Mouse (Mus musculus): Measurements from ENCODE around the gene B3galt4. TPM values are rescaled to one million over a fixed set of nuclear protein-coding genes. Genes with fewer than 3 reads are reported as not detected.
"Not testable (repeated sequence)": the region's sequence is repeated elsewhere in the genome, so short reads cannot be mapped to it uniquely, and the experiment has no call there.

The B3galt4 gene
- total RNA-seq, 1 experiment = 10.3 TPM

DNA sequence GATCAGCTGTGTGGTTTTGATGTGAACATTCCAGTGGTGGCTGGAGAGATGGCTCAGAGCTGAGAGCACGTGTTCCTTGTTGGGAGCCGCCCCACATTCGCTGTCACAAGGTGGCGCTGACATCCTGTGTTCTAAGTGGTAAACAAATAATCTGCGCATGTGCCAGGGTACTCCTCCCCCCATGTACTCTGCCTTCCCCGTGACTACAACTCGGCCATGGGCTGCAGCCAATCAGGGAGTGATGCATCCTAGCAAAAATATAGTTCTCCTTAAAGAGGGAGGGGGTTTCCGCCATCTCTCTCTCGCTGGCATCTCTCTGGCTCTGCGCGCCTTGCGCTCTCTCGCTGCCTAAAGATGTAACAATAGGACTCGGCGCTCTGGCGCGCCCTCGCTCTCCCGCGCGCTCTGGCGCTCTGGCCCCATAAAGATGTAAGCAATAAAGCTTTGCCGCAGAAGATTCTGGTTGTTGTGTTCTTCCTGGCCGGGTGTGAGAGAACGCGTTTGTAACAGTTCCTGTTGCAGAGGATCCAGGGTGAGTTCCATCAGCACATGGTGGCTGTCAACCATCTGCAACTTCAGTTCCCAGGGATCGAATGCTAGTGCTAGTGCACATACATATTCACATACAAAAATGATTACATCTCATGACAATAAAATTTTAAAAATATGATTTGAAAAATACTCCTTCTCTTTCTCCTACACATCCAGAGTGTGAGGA is 30.1 kb upstream of the B3galt4 start:
- H3K27ac ChIP-seq (ENCODE audit: insufficient read depth, low read depth, low read length, poor library complexity, severe bottlenecking) = peak overlapping the region; percentile 64

DNA sequence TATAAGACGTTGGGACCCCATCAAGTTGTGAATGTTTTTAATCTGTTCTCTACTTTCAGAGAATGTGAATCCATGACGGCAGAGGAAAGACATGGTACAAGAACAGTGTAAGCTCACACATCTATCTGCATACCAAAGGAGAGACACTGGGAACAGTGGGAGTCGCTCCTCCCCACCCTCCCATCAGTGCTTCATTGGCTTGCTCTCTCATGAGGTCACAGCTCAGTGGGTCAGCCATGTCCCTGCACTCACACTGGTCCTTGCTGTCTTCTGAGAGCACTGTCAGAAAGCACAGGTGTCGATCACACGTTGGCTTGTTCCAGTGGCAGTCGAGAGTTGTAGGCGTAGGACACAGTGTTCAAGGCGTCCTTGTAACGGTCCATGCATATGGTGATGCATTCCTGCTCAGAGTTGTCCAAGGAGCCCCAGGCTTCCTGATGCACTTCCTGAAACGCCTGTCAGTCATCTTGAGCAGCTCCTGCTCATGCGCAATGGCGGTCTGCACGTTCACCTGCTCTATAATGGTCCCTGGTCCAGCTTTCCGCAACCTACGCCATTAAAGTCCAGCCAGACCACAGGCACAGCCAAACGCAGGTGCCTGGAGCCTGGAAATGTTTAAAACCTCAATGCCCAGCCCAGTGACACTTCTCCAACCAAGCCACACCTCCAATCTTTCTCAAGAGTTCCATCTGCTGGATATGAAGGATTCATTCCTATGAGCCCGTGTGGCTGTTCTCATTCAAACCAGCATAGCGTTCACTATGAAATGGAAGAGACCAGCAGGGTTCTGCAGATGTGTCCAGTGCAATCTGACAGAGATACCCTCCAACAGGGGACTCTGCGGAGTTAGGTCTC is 29.1 kb upstream of the B3galt4 start:
- Histone ChIP-seq H3K9me3 (ENCODE audit: control insufficient read depth, insufficient read depth, low read depth, low read length) (no peaks in the 10 kb centered on the region), H3K36me3 (ENCODE audit: control insufficient read depth, insufficient read depth, low read length, poor library complexity, severe bottlenecking) (no peaks in the 10 kb centered on the region; the same call in 1 of the 2 replicates), H3K4me1 (ENCODE audit: control insufficient read depth in 2 of 2, insufficient read depth in 2 of 2, low read length in 2 of 2, poor library complexity in 1 of 2) (peaks cover 5 to 13% of the 10 kb centered on the region in 2 experiments; a peak in 3 of 4 replicates), H3K9ac (ENCODE audit: insufficient read depth, low read depth, low read length, poor library complexity, severe bottlenecking) (peak overlapping the region; percentile 27; the same call in 1 of the 2 replicates), H3K27ac (ENCODE audit: insufficient read depth, low read depth, low read length, poor library complexity, severe bottlenecking) (peak overlapping the region; percentile 8; the same call in 1 of the 2 replicates), H3K4me3 (ENCODE audit: insufficient read depth in 1 of 2, low read depth in 1 of 2, low read length in 2 of 2, poor library complexity in 1 of 2, severe bottlenecking in 1 of 2) (peak overlapping the region in 1 of 2 experiments; percentile 14; a peak in 1 of 4 replicates)
- no peak for TF ChIP-seq MAFK (IDR thresholded peaks at IDR 0.05; ENCODE audit: insufficient read depth, low read depth, low read length)
- TF ChIP-seq HCFC1 (IDR thresholded peaks at IDR 0.05; ENCODE audit: borderline replicate concordance, insufficient read depth, low read length) = no peak
- TF ChIP-seq ZC3H11A (IDR thresholded peaks at IDR 0.05; ENCODE audit: borderline replicate concordance, low read depth, low read length) = no peak
- no peak for TF ChIP-seq ZNF384 (IDR thresholded peaks at IDR 0.05; ENCODE audit: low read depth, low read length)
- no peak for TF ChIP-seq CHD2 (IDR thresholded peaks at IDR 0.05; ENCODE audit: low read depth, low read length)
- in situ Hi-C loops (cut with MboI; ENCODE audit: low sequenced_read_pairs in 2 of 2, unreplicated experiment in 2 of 2) = no loop called here
- DNase-seq (ENCODE audit: low read depth, low spot score) = no peak

More for the DNA sequence above, 30.1 kb upstream of the B3galt4 start:
- Histone ChIP-seq H3K4me3 (ENCODE audit: insufficient read depth in 1 of 2, low read depth in 1 of 2, low read length in 2 of 2, poor library complexity in 1 of 2, severe bottlenecking in 1 of 2) (peak overlapping the region; percentile 72 to 83), H3K9ac (ENCODE audit: insufficient read depth, low read depth, low read length, poor library complexity, severe bottlenecking) (peak overlapping the region; percentile 78), H3K4me1 (ENCODE audit: control insufficient read depth in 2 of 2, insufficient read depth in 2 of 2, low read length in 2 of 2, poor library complexity in 1 of 2) (peaks cover 5 to 13% of the 10 kb centered on the region in 2 experiments; a peak in 3 of 4 replicates)
- in situ Hi-C loops (cut with MboI; ENCODE audit: low sequenced_read_pairs in 2 of 2, unreplicated experiment in 2 of 2); H3K36me3 ChIP-seq (ENCODE audit: control insufficient read depth, insufficient read depth, low read length, poor library complexity, severe bottlenecking); H3K9me3 ChIP-seq (ENCODE audit: control insufficient read depth, insufficient read depth, low read depth, low read length): not testable (repeated sequence)
- peak; percentile 93 for DNase-seq (ENCODE audit: low read depth, low spot score)

DNA sequence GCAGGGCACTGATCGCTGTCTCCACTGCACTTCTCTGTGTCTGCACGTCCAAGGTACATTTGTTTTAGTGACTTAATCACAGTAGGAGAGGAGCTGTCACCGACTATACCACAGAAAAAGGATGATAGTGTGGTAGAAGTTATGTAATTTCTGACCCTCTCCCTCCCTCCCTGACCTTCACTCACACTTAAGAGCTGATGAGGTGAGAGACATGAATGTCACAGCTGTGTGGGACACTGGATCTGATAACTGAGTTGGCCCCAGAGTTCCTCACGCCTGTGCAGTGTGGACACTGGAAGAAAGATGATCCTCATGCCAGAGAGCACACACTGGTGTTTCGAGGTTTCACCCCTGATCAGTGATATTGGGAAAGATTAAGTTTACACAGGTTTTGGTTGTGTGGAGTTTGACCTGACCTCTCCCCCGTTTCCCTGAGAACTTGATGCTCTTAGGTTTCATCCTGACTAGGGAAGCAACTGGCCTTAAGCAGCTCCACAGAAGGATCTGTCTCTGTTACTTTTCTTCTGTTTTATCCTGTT is 28.3 kb upstream of the B3galt4 start:
- Histone ChIP-seq H3K36me3 (ENCODE audit: control insufficient read depth, insufficient read depth, low read length, poor library complexity, severe bottlenecking) (no peaks in the 10 kb centered on the region; the same call in 1 of the 2 replicates), H3K27ac (ENCODE audit: insufficient read depth, low read depth, low read length, poor library complexity, severe bottlenecking) (no peak overlapping the region), H3K9ac (ENCODE audit: insufficient read depth, low read depth, low read length, poor library complexity, severe bottlenecking) (no peak overlapping the region), H3K4me3 (ENCODE audit: insufficient read depth in 1 of 2, low read depth in 1 of 2, low read length in 2 of 2, poor library complexity in 1 of 2, severe bottlenecking in 1 of 2) (no peak overlapping the region), H3K4me1 (ENCODE audit: control insufficient read depth in 2 of 2, insufficient read depth in 2 of 2, low read length in 2 of 2, poor library complexity in 1 of 2) (peaks cover 5 to 13% of the 10 kb centered on the region in 2 experiments; a peak in 3 of 4 replicates), H3K9me3 (ENCODE audit: control insufficient read depth, insufficient read depth, low read depth, low read length) (no peaks in the 10 kb centered on the region)
- DNase-seq (ENCODE audit: low read depth, low spot score) = no peak
- in situ Hi-C loops (cut with MboI; ENCODE audit: low sequenced_read_pairs in 2 of 2, unreplicated experiment in 2 of 2) = no loop called here
- TF ChIP-seq HCFC1 (IDR thresholded peaks at IDR 0.05; ENCODE audit: borderline replicate concordance, insufficient read depth, low read length) (no peak), CHD2 (IDR thresholded peaks at IDR 0.05; ENCODE audit: low read depth, low read length) (no peak), ZC3H11A (IDR thresholded peaks at IDR 0.05; ENCODE audit: borderline replicate concordance, low read depth, low read length) (no peak), ZNF384 (IDR thresholded peaks at IDR 0.05; ENCODE audit: low read depth, low read length) (no peak), MAFK (IDR thresholded peaks at IDR 0.05; ENCODE audit: insufficient read depth, low read depth, low read length) (no peak)

DNA sequence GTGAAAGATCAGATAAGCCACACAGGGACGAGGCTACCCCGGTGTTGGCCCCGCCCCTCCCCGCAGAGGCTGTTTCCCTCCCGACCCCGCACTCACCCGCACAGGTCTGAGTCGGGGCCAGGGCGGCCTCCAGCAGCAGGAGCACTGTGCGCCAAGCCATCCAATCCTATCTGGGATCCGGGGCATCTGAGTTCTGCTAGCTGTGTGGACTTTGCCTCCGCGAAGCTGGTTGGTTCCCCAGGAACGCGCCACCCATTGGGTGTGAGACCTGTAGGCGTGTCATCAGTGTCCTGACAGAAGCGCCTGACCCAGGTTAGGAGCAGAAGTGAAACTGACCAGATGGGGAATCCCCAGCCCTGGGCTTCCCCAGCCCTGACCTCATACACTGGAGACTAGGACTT is 27.3 kb upstream of the B3galt4 start:
- H3K4me3 ChIP-seq (ENCODE audit: insufficient read depth in 1 of 2, low read depth in 1 of 2, low read length in 2 of 2, poor library complexity in 1 of 2, severe bottlenecking in 1 of 2) = peak overlapping the region; percentile 80 to 83
- no peaks in the 10 kb centered on the region; the same call in 1 of the 2 replicates for H3K36me3 ChIP-seq (ENCODE audit: control insufficient read depth, insufficient read depth, low read length, poor library complexity, severe bottlenecking)
- no peaks in the 10 kb centered on the region for H3K9me3 ChIP-seq (ENCODE audit: control insufficient read depth, insufficient read depth, low read depth, low read length)
- peak overlapping the region; percentile 72 for H3K9ac ChIP-seq (ENCODE audit: insufficient read depth, low read depth, low read length, poor library complexity, severe bottlenecking)
- H3K27ac ChIP-seq (ENCODE audit: insufficient read depth, low read depth, low read length, poor library complexity, severe bottlenecking) = no peak overlapping the region
- H3K4me1 ChIP-seq (ENCODE audit: control insufficient read depth in 2 of 2, insufficient read depth in 2 of 2, low read length in 2 of 2, poor library complexity in 1 of 2) = peaks cover 5 to 13% of the 10 kb centered on the region in 2 experiments; a peak in 3 of 4 replicates
- in situ Hi-C loops (cut with MboI; ENCODE audit: low sequenced_read_pairs in 2 of 2, unreplicated experiment in 2 of 2) = no loop called here
- TF ChIP-seq CHD2 (IDR thresholded peaks at IDR 0.05; ENCODE audit: low read depth, low read length) = no peak
- no peak for TF ChIP-seq ZC3H11A (IDR thresholded peaks at IDR 0.05; ENCODE audit: borderline replicate concordance, low read depth, low read length)
- TF ChIP-seq ZNF384 (IDR thresholded peaks at IDR 0.05; ENCODE audit: low read depth, low read length) = no peak
- no peak for TF ChIP-seq MAFK (IDR thresholded peaks at IDR 0.05; ENCODE audit: insufficient read depth, low read depth, low read length)
- TF ChIP-seq HCFC1 (IDR thresholded peaks at IDR 0.05; ENCODE audit: borderline replicate concordance, insufficient read depth, low read length) = no peak
- no peak for DNase-seq (ENCODE audit: low read depth, low spot score)

All from ES-E14 (cell line).